Mouse (Mus musculus): ENCODE data around the gene Armh3.

- TF ChIP-seq CTCF (IDR thresholded peaks at IDR 0.05; ENCODE audit: borderline replicate concordance, insufficient read depth, low read length) (no peak), POLR2A (IDR thresholded peaks at IDR 0.05; ENCODE audit: low read depth, low read length) (peak; percentile 52)
Measured at GRCm38 (mm10) chr19:45997785-45998693, at the start of gene Armh3.
